Mouse (Mus musculus) urinary bladder, postnatal 4 days (tissue): ENCODE measurements around the gene Aldh1a7.
A peak's percentile ranks its signal among the peaks of the same experiment; 100 is the strongest.
"Not testable (repeated sequence)": the region's sequence is repeated elsewhere in the genome, so short reads cannot be mapped to it uniquely, and the experiment has no call there.

Source experiments
- DNase-seq, 2 experiments: peaks; one replicate each; pipeline ENCODE4 v3.0.0; 2021 to 2022; ENCODE audit warnings: low spot score in 2 of 2

Gene Aldh1a7

GRCm38 (mm10) chr19:20727381-20727780 is at the start of gene Aldh1a7:
TSS of gene Aldh1a7 (minus strand) at chr19:20727562.
- DNase-seq, result peak in 1 of 2 experiments; percentile 22

DNA sequence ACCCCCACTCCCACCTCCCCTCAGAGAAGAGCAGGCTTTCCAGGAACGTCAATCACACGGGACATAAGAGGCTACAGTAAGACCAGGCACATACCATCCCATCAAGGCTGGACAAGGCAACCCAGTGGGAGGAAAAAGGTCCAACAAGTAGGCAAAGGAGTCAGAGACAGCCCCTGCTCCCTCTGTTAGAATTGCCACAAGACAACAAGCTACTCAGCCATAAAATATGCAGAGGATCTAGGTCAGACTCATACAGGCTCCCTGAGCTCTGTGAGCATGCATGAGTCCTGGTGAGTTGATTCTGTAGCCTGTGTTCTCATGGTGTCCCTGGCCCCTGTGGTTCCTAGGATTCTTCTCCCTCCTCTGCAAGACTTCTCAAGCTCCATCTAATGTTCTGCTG is 48.3 kb upstream of the Aldh1a7 start:
- DNase-seq, result no peak

GRCm38 (mm10) chr19:20773941-20774340 is 46.6 kb upstream of the Aldh1a7 start:
- no peak for DNase-seq

- no peak for DNase-seq
Measured at GRCm38 (mm10) chr19:20764214-20764613, 36.9 kb upstream of the Aldh1a7 start.

- DNase-seq, result no peak
Measured at GRCm38 (mm10) chr19:20761675-20762426, 34.5 kb upstream of the Aldh1a7 start.

DNA sequence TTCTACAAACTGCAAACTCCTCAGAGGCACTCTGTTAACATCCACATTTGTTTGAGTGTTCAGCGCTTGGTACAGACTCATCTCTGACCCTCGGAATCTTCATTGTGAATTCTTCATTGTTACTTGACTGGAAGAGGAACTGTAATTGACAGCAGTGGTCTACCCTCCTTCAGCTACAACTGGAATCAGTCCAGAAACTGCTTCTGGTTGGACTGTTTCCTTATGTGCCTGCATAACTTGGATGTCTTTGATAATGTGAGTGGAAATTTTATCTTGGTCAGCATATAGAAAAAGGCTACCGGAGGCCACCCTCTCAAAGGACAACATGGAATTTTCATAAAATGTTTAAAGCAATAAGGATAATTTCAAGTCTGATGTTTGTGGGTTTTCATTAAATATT is 33.8 kb upstream of the Aldh1a7 start:
- no peak for DNase-seq

- DNase-seq, result no peak
Measured at GRCm38 (mm10) chr19:20744630-20745029, 17.3 kb upstream of the Aldh1a7 start.

DNA sequence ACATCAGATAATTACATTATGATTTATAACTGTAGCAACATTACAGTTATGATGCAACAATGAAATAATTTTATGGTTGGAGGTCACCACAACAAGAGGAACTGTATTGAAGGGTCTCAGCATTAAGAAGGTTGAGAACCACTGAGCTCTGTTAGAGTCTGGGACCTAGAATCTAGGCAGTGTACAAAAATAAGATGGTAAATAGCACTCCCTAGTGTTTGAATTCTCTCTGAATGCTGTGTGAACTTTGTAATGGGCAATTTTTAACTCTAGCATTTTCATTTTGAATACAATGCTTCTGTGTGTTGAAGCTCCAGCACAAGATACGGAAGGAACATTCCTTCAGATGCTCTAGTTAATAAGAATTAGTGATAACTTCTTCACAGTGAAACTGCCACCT is 916 bp upstream of the Aldh1a7 start:
- DNase-seq, result no peak

- no peak for DNase-seq
Measured at GRCm38 (mm10) chr19:20722913-20723312, 4.4 kb downstream of the Aldh1a7 start.

DNA sequence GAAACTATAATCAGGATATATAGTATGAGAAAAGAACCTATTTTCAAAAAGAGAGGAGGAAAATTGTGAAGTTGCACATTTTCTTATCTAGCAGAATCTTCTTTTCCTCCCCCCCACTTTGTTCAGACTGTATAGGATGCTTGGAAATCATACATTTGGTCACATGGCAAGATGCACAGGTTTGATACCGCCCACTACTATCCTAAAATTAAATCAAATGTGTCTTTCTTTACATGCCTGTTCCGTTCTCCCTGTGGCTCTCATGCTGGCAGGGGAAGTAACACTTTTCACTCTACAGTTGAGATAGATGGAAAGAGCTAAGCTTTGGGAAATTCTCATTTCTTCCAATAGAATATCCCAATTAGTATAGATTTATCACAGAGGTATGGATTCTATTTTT is 7.1 kb downstream of the Aldh1a7 start:
- no peak for DNase-seq

- DNase-seq, result no peak
Measured at GRCm38 (mm10) chr19:20715617-20716016, 11.7 kb downstream of the Aldh1a7 start.

GRCm38 (mm10) chr19:20715093-20715492 is 12.3 kb downstream of the Aldh1a7 start:
- DNase-seq, result no peak

DNA sequence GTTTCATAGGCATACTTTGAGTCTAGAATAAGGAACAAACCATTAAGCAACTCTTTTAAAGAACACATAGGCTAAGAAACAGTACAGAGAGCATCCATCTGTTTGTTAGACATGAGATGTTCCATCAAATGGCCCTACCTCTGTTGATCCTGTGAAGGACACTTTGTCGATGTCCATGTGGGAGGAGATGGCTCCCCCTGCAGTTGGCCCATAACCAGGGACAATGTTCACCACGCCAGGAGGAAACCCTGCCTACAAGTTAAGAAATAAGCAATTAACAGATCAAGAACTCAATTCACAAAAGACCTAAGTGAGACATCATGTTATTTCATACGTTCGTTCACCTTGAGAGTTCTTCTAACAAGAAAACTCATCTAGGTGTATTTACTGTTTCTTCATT is 12.8 kb downstream of the Aldh1a7 start:
- no peak for DNase-seq

DNA sequence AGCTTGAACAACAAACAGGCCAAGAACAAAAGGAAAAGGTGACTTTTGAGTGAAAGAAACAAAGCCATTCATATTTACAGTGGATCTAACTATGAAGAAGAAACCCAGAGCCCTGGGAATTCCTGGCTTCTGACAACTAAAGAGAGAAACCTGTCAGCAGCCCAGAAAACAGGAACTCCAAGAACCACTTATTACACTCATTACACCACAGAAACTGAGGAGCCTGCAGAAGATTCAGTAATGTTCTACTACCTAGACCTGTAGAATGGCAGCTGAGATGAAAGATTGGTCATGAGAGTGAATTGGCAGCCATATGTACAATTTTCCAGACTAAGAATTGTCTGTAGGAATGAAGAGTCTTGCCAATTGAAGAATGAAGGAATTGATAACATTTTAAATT is 20.2 kb downstream of the Aldh1a7 start:
- DNase-seq, result no peak

DNA sequence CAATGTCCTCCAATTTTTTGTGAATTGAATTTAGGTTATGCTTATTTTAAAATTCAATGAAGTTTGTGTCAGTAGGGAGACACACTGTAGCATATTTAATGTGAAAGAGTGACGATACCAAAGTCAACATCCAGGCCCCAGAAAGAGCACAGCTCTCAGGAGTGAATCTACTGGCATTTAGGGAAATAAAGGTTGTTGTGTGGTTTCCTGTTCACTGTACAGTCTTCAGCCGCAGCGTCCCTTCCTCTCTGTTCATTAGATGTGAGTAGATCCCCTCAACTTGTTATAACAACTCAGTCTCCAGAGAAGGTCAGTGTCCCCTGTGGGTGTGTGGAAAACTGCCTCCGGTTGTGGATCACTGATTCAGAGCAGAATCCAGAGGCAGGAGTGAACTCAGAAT is 20.6 kb downstream of the Aldh1a7 start:
- DNase-seq, result no peak

GRCm38 (mm10) chr19:20702074-20702473 is 25.3 kb downstream of the Aldh1a7 start:
- DNase-seq, result no peak

GRCm38 (mm10) chr19:20677697-20678355 is 49.5 kb downstream of the Aldh1a7 start:
- no peak for DNase-seq

GRCm38 (mm10) chr19:20654141-20654873 is 73.1 kb downstream of the Aldh1a7 start:
- no peak for DNase-seq

DNA sequence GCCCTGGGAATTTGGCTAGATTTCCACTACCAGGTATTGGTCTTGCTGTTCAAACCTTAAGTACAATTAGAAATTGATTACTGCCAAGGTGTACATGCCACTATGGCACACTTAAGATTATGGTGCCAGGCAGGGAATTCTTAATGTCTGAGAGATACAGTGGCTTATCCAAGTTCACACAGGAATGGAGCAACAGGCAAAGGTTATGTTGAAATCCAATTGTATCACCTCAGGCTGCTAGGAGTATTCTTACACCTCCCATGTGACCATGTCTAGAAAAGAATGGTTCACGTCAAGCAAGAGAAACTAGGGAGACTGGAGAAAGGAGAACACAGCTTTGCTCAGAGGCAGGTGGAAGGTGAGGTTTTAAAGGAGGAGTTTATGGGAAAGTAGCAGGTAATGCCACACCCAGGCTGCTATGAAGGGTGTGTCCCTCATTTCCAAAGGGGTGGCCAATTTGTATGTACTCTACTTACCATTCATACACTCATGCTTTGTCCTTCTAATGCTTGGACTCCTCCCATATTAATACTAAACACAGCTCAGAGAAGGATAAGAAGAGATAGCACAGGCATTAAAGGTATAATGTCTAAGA is 74.2 kb downstream of the Aldh1a7 start:
- DNase-seq, result no peak

DNA sequence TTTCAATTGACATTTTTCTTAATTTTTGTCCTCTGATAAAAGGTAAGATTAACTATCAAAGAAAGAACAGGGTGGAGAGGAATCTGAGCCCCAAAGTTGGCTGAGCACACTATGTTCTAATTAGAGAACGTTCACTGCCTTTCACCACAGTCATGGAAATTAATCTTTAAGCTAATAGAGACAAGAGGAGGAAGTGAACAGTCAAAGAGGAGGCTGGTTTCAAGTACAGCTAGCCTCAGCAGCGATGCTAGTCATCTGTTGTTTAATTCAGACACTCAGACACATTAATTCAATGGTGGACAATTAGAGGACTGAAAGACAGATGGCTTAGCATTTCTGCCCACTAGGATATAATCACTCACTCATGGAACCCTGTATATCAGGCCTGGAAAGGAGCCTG is 77.4 kb downstream of the Aldh1a7 start:
- no peak for DNase-seq

GRCm38 (mm10) chr19:20647496-20647895 is 79.9 kb downstream of the Aldh1a7 start:
- DNase-seq, result not testable (repeated sequence)

- DNase-seq, result no peak
Measured at GRCm38 (mm10) chr19:20644346-20644745, 83.0 kb downstream of the Aldh1a7 start.
